Mouse (Mus musculus) limb, embryonic 11.5 days (tissue): ENCODE data around the gene Rcan2. TPM values are rescaled to one million over a fixed set of nuclear protein-coding genes. Genes with fewer than 3 reads are reported as not detected.

Experiments
- ATAC-seq: fragments of 200-750 bp; cut with Nextera tagmentation; 2 replicates; pipeline ENCODE4 v1.8.0; 2017; ENCODE audit warnings: low read depth; ENCODE audit not compliant: insufficient number of reproducible peaks, low FRiP score, low TSS enrichment
- DNase-seq: peaks from one replicate; pipeline ENCODE4 v3.0.0-alpha.2; 2015; ENCODE audit warnings: low spot score
- H3K27ac ChIP-seq: fragments of 300-500 bp; sonication (generic); replicated peaks from 2 replicates; pipeline ENCODE4 v1.5.1; 2014; ENCODE audit warnings: low read depth, mild to moderate bottlenecking, low read length
- H3K27me3 ChIP-seq: fragments of 300-500 bp; sonication (generic); 2 replicates; pipeline ENCODE4 v1.6.1; 2014; ENCODE audit warnings: mild to moderate bottlenecking, low read length, mixed read lengths; ENCODE audit not compliant: control insufficient read depth, insufficient read depth
- H3K36me3 ChIP-seq: fragments of 300-500 bp; sonication (generic); 2 replicates; pipeline ENCODE4 v1.6.1; 2014; ENCODE audit warnings: mild to moderate bottlenecking, low read length, moderate library complexity, mixed read lengths; ENCODE audit not compliant: control insufficient read depth, insufficient read depth
- H3K4me1 ChIP-seq: fragments of 300-500 bp; sonication (generic); 2 replicates; pipeline ENCODE4 v1.6.1; 2014; ENCODE audit warnings: low read length, mixed read lengths; ENCODE audit not compliant: control insufficient read depth, insufficient read depth
- H3K4me2 ChIP-seq: fragments of 300-500 bp; sonication (generic); 2 replicates; pipeline ENCODE4 v1.6.1; 2014; ENCODE audit warnings: low read depth, mild to moderate bottlenecking, moderate library complexity; ENCODE audit not compliant: severe bottlenecking
- H3K4me3 ChIP-seq: fragments of 300-500 bp; sonication (generic); 2 replicates; pipeline ENCODE4 v1.5.1; 2014; ENCODE audit warnings: low read depth, low read length
- H3K9ac ChIP-seq: fragments of 300-500 bp; sonication (generic); 2 replicates; pipeline ENCODE4 v1.6.1; 2014; ENCODE audit warnings: mild to moderate bottlenecking, low read length
- H3K9me3 ChIP-seq: fragments of 300-500 bp; sonication (generic); 2 replicates; pipeline ENCODE4 v1.6.1; 2016; ENCODE audit warnings: low read length; ENCODE audit not compliant: control insufficient read depth
- WGBS: fragments of 180-500 bp; shearing (Covaris S2); extraction: QIAGEN DNeasy Blood & Tissue Kit; methylation state at CpG from one replicate; pipeline ENCODE4 v1.1.7; 2014; 5-methylcytosine and 5-hydroxymethylcytosine counted together
- polyA plus RNA-seq: library from polyadenylated mRNA; unstranded; fragments of >200 nt; fragmentation: Nextera tagmentation; extraction: Ambion mirVana; gene quantifications from 2 replicates; pipeline ENCODE4 v1.2.1, GENCODE M21; 2014

Rcan2 gene
- polyA plus RNA-seq, 1 experiment from 2014 or later: 1.7 TPM

GRCm38 (mm10) chr17:43794731-43795280 is 6.3 kb upstream of the Rcan2 start:
- Histone ChIP-seq H3K4me3 (no peak overlapping the region), H3K27ac (no peak overlapping the region), H3K9me3 (no peaks in the 10 kb centered on the region), H3K9ac (no peak overlapping the region), H3K4me1 (no peaks in the 10 kb centered on the region), H3K36me3 (no peaks in the 10 kb centered on the region), H3K27me3 (no peaks in the 10 kb centered on the region), H3K4me2 (no peak overlapping the region)
- 61% methylated on average over 1 of the region's 1 CpGs for WGBS
- no peak for DNase-seq
- no peak for ATAC-seq

GRCm38 (mm10) chr17:43801595-43802373 is 633 bp downstream of the Rcan2 start:
- DNase-seq: peak; percentile 65
- H3K4me2 ChIP-seq: peak overlapping the region; percentile 91
- no peak overlapping the region for H3K27ac ChIP-seq
- ATAC-seq: peak; percentile 86
- peaks cover 10% of the 10 kb centered on the region for H3K27me3 ChIP-seq
- no peaks in the 10 kb centered on the region for H3K36me3 ChIP-seq
- H3K9me3 ChIP-seq: no peaks in the 10 kb centered on the region
- peak overlapping the region; percentile 47 for H3K9ac ChIP-seq
- H3K4me1 ChIP-seq: 0 out of 2 replicates have a peak, but pooled peaks cover 3% of the 10 kb centered on the region
- WGBS: 0% methylated on average over 47 of the region's 55 CpGs
- peak overlapping the region; percentile 51 for H3K4me3 ChIP-seq

- no peak overlapping the region for H3K9ac ChIP-seq
- no peak for DNase-seq
- H3K36me3 ChIP-seq: no peaks in the 10 kb centered on the region
- ATAC-seq: no peak
- H3K4me1 ChIP-seq: 0 out of 2 replicates have a peak, but pooled peaks cover 3% of the 10 kb centered on the region
- peaks cover 10% of the 10 kb centered on the region for H3K27me3 ChIP-seq
- H3K9me3 ChIP-seq: no peaks in the 10 kb centered on the region
- H3K4me3 ChIP-seq: no peak overlapping the region
- H3K27ac ChIP-seq: no peak overlapping the region
- peak overlapping the region; percentile 91 for H3K4me2 ChIP-seq
- 64% methylated on average over 11 of the region's 11 CpGs for WGBS
Measured at GRCm38 (mm10) chr17:43802414-43802813, 1.3 kb downstream of the Rcan2 start.

GRCm38 (mm10) chr17:43803111-43803510 is 2.0 kb downstream of the Rcan2 start:
- no peak overlapping the region for H3K4me2 ChIP-seq
- WGBS: 86% methylated on average over 2 of the region's 2 CpGs
- peaks cover 10% of the 10 kb centered on the region for H3K27me3 ChIP-seq
- no peak for DNase-seq
- no peak for ATAC-seq
- H3K4me3 ChIP-seq: no peak overlapping the region
- H3K27ac ChIP-seq: no peak overlapping the region
- no peaks in the 10 kb centered on the region for H3K9me3 ChIP-seq
- no peaks in the 10 kb centered on the region for H3K36me3 ChIP-seq
- H3K9ac ChIP-seq: no peak overlapping the region
- 0 out of 2 replicates have a peak, but pooled peaks cover 3% of the 10 kb centered on the region for H3K4me1 ChIP-seq

- Histone ChIP-seq H3K9ac (no peak overlapping the region), H3K4me3 (no peak overlapping the region), H3K36me3 (no peaks in the 10 kb centered on the region), H3K9me3 (no peaks in the 10 kb centered on the region), H3K27me3 (peaks cover 10% of the 10 kb centered on the region), H3K4me1 (0 out of 2 replicates have a peak, but pooled peaks cover 3% of the 10 kb centered on the region), H3K27ac (no peak overlapping the region), H3K4me2 (no peak overlapping the region)
- 84% methylated on average over 6 of the region's 6 CpGs for WGBS
- ATAC-seq (no peak), DNase-seq (no peak)
Measured at GRCm38 (mm10) chr17:43803764-43804163, 2.6 kb downstream of the Rcan2 start.

GRCm38 (mm10) chr17:43806841-43807240 is 5.7 kb downstream of the Rcan2 start:
- Histone ChIP-seq H3K27ac (no peak overlapping the region), H3K4me2 (no peak overlapping the region), H3K9me3 (no peaks in the 10 kb centered on the region), H3K9ac (no peak overlapping the region), H3K4me1 (0 out of 2 replicates have a peak, but pooled peaks cover 3% of the 10 kb centered on the region), H3K27me3 (peaks cover 8% of the 10 kb centered on the region), H3K4me3 (no peak overlapping the region), H3K36me3 (no peaks in the 10 kb centered on the region)
- no peak for ATAC-seq
- 80% methylated on average over 4 of the region's 4 CpGs for WGBS
- DNase-seq: no peak

- Histone ChIP-seq H3K4me3 (no peak overlapping the region), H3K4me2 (no peak overlapping the region), H3K27me3 (no peaks in the 10 kb centered on the region), H3K9me3 (no peaks in the 10 kb centered on the region), H3K4me1 (no peaks in the 10 kb centered on the region), H3K27ac (no peak overlapping the region), H3K9ac (no peak overlapping the region), H3K36me3 (no peaks in the 10 kb centered on the region)
- ATAC-seq (no peak), DNase-seq (no peak)
- 82% methylated on average over 4 of the region's 4 CpGs for WGBS
Measured at GRCm38 (mm10) chr17:43811453-43811852, 10.3 kb downstream of the Rcan2 start.

GRCm38 (mm10) chr17:43815376-43815775 is 14.2 kb downstream of the Rcan2 start:
- H3K4me2 ChIP-seq: no peak overlapping the region
- H3K9ac ChIP-seq: no peak overlapping the region
- WGBS: 88% methylated on average over 4 of the region's 4 CpGs
- no peaks in the 10 kb centered on the region for H3K9me3 ChIP-seq
- ATAC-seq (no peak), DNase-seq (no peak)
- H3K27me3 ChIP-seq: no peaks in the 10 kb centered on the region
- no peak overlapping the region for H3K27ac ChIP-seq
- H3K4me1 ChIP-seq: no peaks in the 10 kb centered on the region
- no peak overlapping the region for H3K4me3 ChIP-seq
- no peaks in the 10 kb centered on the region for H3K36me3 ChIP-seq
